8 mouse cellular contexts compared by ENCODE assay signal in genomic region chr1:63176604-63177421, GRCm38 (mm10). TPM values are rescaled to one million over a fixed set of nuclear protein-coding genes. Genes with fewer than 3 reads are reported as not detected.
DNase-seq lines count a peak whose midpoint lies in the region; ATAC-seq and TF ChIP-seq lines count a peak whose summit lies in the region.

Gene Eef1b2 (plus strand): TSS chr1:63176825.
Gene Ndufs1 (minus strand): TSS chr1:63176833.

- peaks cover 15% of the 10 kb centered on the region; the same call in 1 of the 2 replicates for H3K4me1 ChIP-seq in embryonic facial prominence, embryonic 14.5 days (ENCODE audit: control insufficient read depth, insufficient read depth, low read length)
- peaks cover 4% of the 10 kb centered on the region for H3K4me1 ChIP-seq in heart, adult 2 months (ENCODE audit: control insufficient read depth, insufficient read depth, low read length)
- peaks cover 24% of the 10 kb centered on the region for H3K4me1 ChIP-seq in limb, embryonic 13.5 days
- peaks cover 31% of the 10 kb centered on the region for H3K4me1 ChIP-seq in midbrain, embryonic 16.5 days (ENCODE audit: control insufficient read depth, insufficient read depth, low read length)

- no peak for TF ChIP-seq CTCF in heart, adult 2 months (IDR thresholded peaks at IDR 0.05)

- no peaks in the 10 kb centered on the region for H3K9me3 ChIP-seq in embryonic facial prominence, embryonic 14.5 days (ENCODE audit: control insufficient read depth, low read length)
- no peaks in the 10 kb centered on the region for H3K9me3 ChIP-seq in limb, embryonic 13.5 days
- H3K9me3 ChIP-seq in midbrain, embryonic 16.5 days (replicated peaks; ENCODE audit: control insufficient read depth, low read length, poor library complexity, severe bottlenecking) = no peaks in the 10 kb centered on the region

- H3K9ac ChIP-seq in embryonic facial prominence, embryonic 14.5 days (ENCODE audit: low read depth, low read length) = peak within 1 kb of the TSS; percentile 96
- H3K9ac ChIP-seq in heart, adult 2 months (ENCODE audit: low read depth, low read length) = peak within 1 kb of the TSS; percentile 91
- peak within 1 kb of the TSS; percentile 97 for H3K9ac ChIP-seq in limb, embryonic 13.5 days
- H3K9ac ChIP-seq in midbrain, embryonic 16.5 days (ENCODE audit: low read depth, low read length) = peak within 1 kb of the TSS; percentile 98

- TF ChIP-seq POLR2A in heart, adult 2 months (IDR thresholded peaks at IDR 0.05; ENCODE audit: insufficient read depth, low read depth, low read length) = peak; percentile 84

- peaks cover 37% of the 10 kb centered on the region for H3K36me3 ChIP-seq in embryonic facial prominence, embryonic 14.5 days (ENCODE audit: control insufficient read depth, insufficient read depth, low read length)
- peaks cover 27% of the 10 kb centered on the region for H3K36me3 ChIP-seq in heart, adult 2 months (ENCODE audit: control insufficient read depth, insufficient read depth, low read length)
- peaks cover 36% of the 10 kb centered on the region for H3K36me3 ChIP-seq in limb, embryonic 13.5 days
- peaks cover 3% of the 10 kb centered on the region; the same call in 1 of the 2 replicates for H3K36me3 ChIP-seq in midbrain, embryonic 16.5 days (ENCODE audit: control insufficient read depth, insufficient read depth, low read length)

- peak; percentile 96 for DNase-seq in 3T3-L1 (ENCODE audit: low read depth, low spot score)
- peak; percentile 91 to 98 for DNase-seq in adrenal gland, postnatal 4 days (ENCODE audit: low spot score in 2 of 2)
- DNase-seq in embryonic facial prominence, embryonic 14.5 days (ENCODE audit: low spot score) = peak; percentile 99
- peak; percentile 97 for DNase-seq in heart, adult 2 months
- peak; percentile 98 to 99 for DNase-seq in kidney, adult 8-10 months
- peak; percentile 91 to 96 for DNase-seq in spleen, postnatal 10 days (ENCODE audit: low spot score in 2 of 2)

- peak; percentile 92 for ATAC-seq in embryonic facial prominence, embryonic 14.5 days (ENCODE audit: low read depth)
- ATAC-seq in limb, embryonic 13.5 days (ENCODE audit: low FRiP score, low read depth) = peak; percentile 94
- ATAC-seq in midbrain, embryonic 16.5 days = peak; percentile 91

- 0 out of 2 replicates have a peak, but pooled peaks have one; percentile 23 for TF ChIP-seq EP300 in heart, adult 2 months (IDR thresholded peaks at IDR 0.05; ENCODE audit: insufficient read depth, low read depth, low read length)

- peak within 1 kb of the TSS; percentile 92 for H3K27ac ChIP-seq in embryonic facial prominence, embryonic 14.5 days (replicated peaks; ENCODE audit: low read depth, low read length)
- H3K27ac ChIP-seq in heart, adult 2 months = peak within 1 kb of the TSS; percentile 99
- peak within 1 kb of the TSS; percentile 86 for H3K27ac ChIP-seq in limb, embryonic 13.5 days
- peak within 1 kb of the TSS; percentile 94 for H3K27ac ChIP-seq in midbrain, embryonic 16.5 days (ENCODE audit: low read length)

- H3K4me2 ChIP-seq in embryonic facial prominence, embryonic 14.5 days (ENCODE audit: low read depth, low read length) = peak within 1 kb of the TSS; percentile 90
- peak within 1 kb of the TSS; percentile 89 for H3K4me2 ChIP-seq in limb, embryonic 13.5 days (replicated peaks)
- peak within 1 kb of the TSS; percentile 93 for H3K4me2 ChIP-seq in midbrain, embryonic 16.5 days (ENCODE audit: low read length)

- no peaks in the 10 kb centered on the region for H3K27me3 ChIP-seq in embryonic facial prominence, embryonic 14.5 days (replicated peaks; ENCODE audit: control insufficient read depth, insufficient read depth, low read length)
- no peaks in the 10 kb centered on the region for H3K27me3 ChIP-seq in heart, adult 2 months (ENCODE audit: control insufficient read depth, insufficient read depth, low read length)
- no peaks in the 10 kb centered on the region for H3K27me3 ChIP-seq in limb, embryonic 13.5 days
- H3K27me3 ChIP-seq in midbrain, embryonic 16.5 days (ENCODE audit: control insufficient read depth, insufficient read depth, low read depth, low read length) = no peaks in the 10 kb centered on the region

- intact Hi-C loops in heart, adult 2 months (cut with DNase I) = loop anchor here (1.0 kb wide), 1 partner anchor 63 kb away; the partner anchor contains the start of gene Ino80d

- peak within 1 kb of the TSS; percentile 98 for H3K4me3 ChIP-seq in embryonic facial prominence, embryonic 14.5 days (ENCODE audit: low read depth, low read length)
- peak within 1 kb of the TSS; percentile 82 for H3K4me3 ChIP-seq in heart, adult 2 months
- peak within 1 kb of the TSS; percentile 96 for H3K4me3 ChIP-seq in limb, embryonic 13.5 days
- H3K4me3 ChIP-seq in midbrain, embryonic 16.5 days (ENCODE audit: low read depth, low read length) = peak within 1 kb of the TSS; percentile 98

- H3K79me2 ChIP-seq in heart, adult 2 months (replicated peaks; ENCODE audit: control insufficient read depth, insufficient read depth, low read length) = peaks cover 4% of the 10 kb centered on the region

- WGBS in embryonic facial prominence, embryonic 14.5 days = 0% methylated on average over 63 of the region's 72 CpGs
- WGBS in heart, adult 2 months = under 1% methylated on average over 72 of the region's 72 CpGs
- WGBS in limb, embryonic 13.5 days = under 1% methylated on average over 72 of the region's 72 CpGs
- WGBS in midbrain, embryonic 16.5 days = under 1% methylated on average over 72 of the region's 72 CpGs

RNA-seq across cellular contexts. Expression of gene Eef1b2, which starts in this region (rescaled TPM):
- total RNA-seq in adrenal gland, postnatal 4 days (2021) = 100 to 1,000 TPM; 864 to 879 TPM
- polyA plus RNA-seq in embryonic facial prominence, embryonic 14.5 days (2014; fragmentation: Nextera tagmentation; extraction: Ambion mirVana) = 733 and 744 TPM in 2 replicates
- 100 to 1,000 TPM; 414 to 481 TPM for total RNA-seq in heart, adult 2 months (2021)
- 149 and 190 TPM in 2 replicates for polyA plus RNA-seq in heart, adult 2 months (2012; rRNA removed)
- polyA plus RNA-seq in limb, embryonic 13.5 days (2015; fragmentation: Nextera tagmentation; extraction: Ambion mirVana) = 609 and 631 TPM in 2 replicates
- 433 and 447 TPM in 2 replicates for polyA plus RNA-seq in midbrain, embryonic 16.5 days (2015; fragmentation: Nextera tagmentation; extraction: Ambion mirVana)

RNA-seq across cellular contexts. Expression of gene Ndufs1, which starts in this region (rescaled TPM):
- 100 to 1,000 TPM; 207 to 213 TPM for total RNA-seq in adrenal gland, postnatal 4 days (2021)
- 122 and 131 TPM in 2 replicates for polyA plus RNA-seq in embryonic facial prominence, embryonic 14.5 days (2014; fragmentation: Nextera tagmentation; extraction: Ambion mirVana)
- total RNA-seq in heart, adult 2 months (2021) = 100 to 1,000 TPM; 746 to 840 TPM
- 295 and 563 TPM in 2 replicates for polyA plus RNA-seq in heart, adult 2 months (2012; rRNA removed)
- polyA plus RNA-seq in limb, embryonic 13.5 days (2015; fragmentation: Nextera tagmentation; extraction: Ambion mirVana) = 131 and 134 TPM in 2 replicates
- 137 and 143 TPM in 2 replicates for polyA plus RNA-seq in midbrain, embryonic 16.5 days (2015; fragmentation: Nextera tagmentation; extraction: Ambion mirVana)

Comparison
In these comparisons a context has a peak if more than half of its experiments do, and no peak if none do; other contexts are left out.
1. Peak in every context shown above with its lines: DNase-seq, ATAC-seq, H3K4me3 ChIP-seq and H3K27ac ChIP-seq.